Mouse (Mus musculus): ENCODE measurements around the gene Mapt. TPM values are rescaled to one million over a fixed set of nuclear protein-coding genes. Genes with fewer than 3 reads are reported as not detected.
A peak's percentile ranks its signal among the peaks of the same experiment; 100 is the strongest.

Gene Mapt
- polyA plus RNA-seq (2015; fragmentation: Nextera tagmentation; extraction: Ambion mirVana), result 9.7 and 10.5 TPM in 2 replicates

GRCm38 (mm10) chr11:104231041-104231911 is at the start of gene Mapt:
Mapt (plus strand) TSS chr11:104231390.
- Histone ChIP-seq H3K9ac (peak within 1 kb of the TSS; percentile 72), H3K4me1 (peaks cover 36% of the 10 kb centered on the region), H3K4me3 (peak within 1 kb of the TSS; percentile 61), H3K9me3 (no peaks in the 10 kb centered on the region), H3K27me3 (peaks cover 58% of the 10 kb centered on the region), H3K27ac (no peak within 1 kb of the TSS), H3K36me3 (no peaks in the 10 kb centered on the region), H3K4me2 (peak within 1 kb of the TSS; percentile 100)
- WGBS, result under 1% methylated on average over 68 of the region's 94 CpGs
- peak; percentile 84 for ATAC-seq (ENCODE audit: insufficient number of reproducible peaks, insufficient read depth, low FRiP score, low TSS enrichment, low read depth)

GRCm38 (mm10) chr11:104182141-104182540 is 49.0 kb upstream of the Mapt start:
- Histone ChIP-seq H3K27ac (no peak overlapping the region), H3K4me3 (no peak overlapping the region), H3K4me2 (no peak overlapping the region), H3K9ac (no peak overlapping the region), H3K9me3 (no peaks in the 10 kb centered on the region), H3K27me3 (no peaks in the 10 kb centered on the region), H3K4me1 (peaks cover 3% of the 10 kb centered on the region), H3K36me3 (no peaks in the 10 kb centered on the region)
- no peak for ATAC-seq (ENCODE audit: insufficient number of reproducible peaks, insufficient read depth, low FRiP score, low TSS enrichment, low read depth)
- 83% methylated on average over 3 of the region's 3 CpGs for WGBS

- Histone ChIP-seq H3K36me3 (no peaks in the 10 kb centered on the region), H3K27ac (no peak within 1 kb of the TSS), H3K4me3 (no peak within 1 kb of the TSS), H3K4me1 (no peaks in the 10 kb centered on the region), H3K4me2 (no peak within 1 kb of the TSS), H3K9me3 (no peaks in the 10 kb centered on the region), H3K27me3 (no peaks in the 10 kb centered on the region; the same call in 1 of the 2 replicates), H3K9ac (no peak within 1 kb of the TSS)
- 86% methylated on average over 13 of the region's 13 CpGs for WGBS
- no peak for ATAC-seq (ENCODE audit: insufficient number of reproducible peaks, insufficient read depth, low FRiP score, low TSS enrichment, low read depth)
Observed at GRCm38 (mm10) chr11:104186135-104186836, 44.9 kb upstream of the Mapt start, which contains the start of gene Sppl2c. Sppl2c (plus strand) TSS chr11:104186327.

GRCm38 (mm10) chr11:104186837-104187150 is 44.4 kb upstream of the Mapt start:
- no peak for ATAC-seq (ENCODE audit: insufficient number of reproducible peaks, insufficient read depth, low FRiP score, low TSS enrichment, low read depth)
- Histone ChIP-seq H3K4me1 (no peaks in the 10 kb centered on the region), H3K27ac (no peak overlapping the region), H3K27me3 (no peaks in the 10 kb centered on the region; the same call in 1 of the 2 replicates), H3K9ac (no peak overlapping the region), H3K36me3 (no peaks in the 10 kb centered on the region), H3K9me3 (no peaks in the 10 kb centered on the region), H3K4me3 (no peak overlapping the region), H3K4me2 (no peak overlapping the region)
- 90% methylated on average over 9 of the region's 9 CpGs for WGBS

GRCm38 (mm10) chr11:104187766-104188165 is 43.4 kb upstream of the Mapt start:
- H3K36me3 ChIP-seq, result no peaks in the 10 kb centered on the region
- no peaks in the 10 kb centered on the region for H3K4me1 ChIP-seq
- no peak for ATAC-seq (ENCODE audit: insufficient number of reproducible peaks, insufficient read depth, low FRiP score, low TSS enrichment, low read depth)
- no peak overlapping the region for H3K27ac ChIP-seq
- H3K9ac ChIP-seq, result no peak overlapping the region
- H3K4me2 ChIP-seq, result no peak overlapping the region
- H3K27me3 ChIP-seq, result no peaks in the 10 kb centered on the region; the same call in 1 of the 2 replicates
- H3K9me3 ChIP-seq, result no peaks in the 10 kb centered on the region
- no peak overlapping the region for H3K4me3 ChIP-seq
- 91% methylated on average over 10 of the region's 10 CpGs for WGBS

GRCm38 (mm10) chr11:104190008-104190407 is 41.2 kb upstream of the Mapt start:
- H3K36me3 ChIP-seq, result no peaks in the 10 kb centered on the region
- no peak overlapping the region for H3K4me3 ChIP-seq
- no peak overlapping the region for H3K4me2 ChIP-seq
- H3K27ac ChIP-seq, result no peak overlapping the region
- no peak overlapping the region for H3K9ac ChIP-seq
- WGBS, result 80% methylated on average over 2 of the region's 2 CpGs
- ATAC-seq (ENCODE audit: insufficient number of reproducible peaks, insufficient read depth, low FRiP score, low TSS enrichment, low read depth), result no peak
- H3K9me3 ChIP-seq, result no peaks in the 10 kb centered on the region
- no peaks in the 10 kb centered on the region for H3K4me1 ChIP-seq
- no peaks in the 10 kb centered on the region; the same call in 1 of the 2 replicates for H3K27me3 ChIP-seq

GRCm38 (mm10) chr11:104195382-104195781 is 35.8 kb upstream of the Mapt start:
- H3K9ac ChIP-seq, result no peak overlapping the region
- no peak overlapping the region for H3K4me3 ChIP-seq
- WGBS, result 76% methylated on average over 11 of the region's 11 CpGs
- no peak overlapping the region for H3K27ac ChIP-seq
- no peaks in the 10 kb centered on the region for H3K9me3 ChIP-seq
- H3K27me3 ChIP-seq, result peaks cover 23% of the 10 kb centered on the region
- no peaks in the 10 kb centered on the region for H3K4me1 ChIP-seq
- H3K4me2 ChIP-seq, result no peak overlapping the region
- no peaks in the 10 kb centered on the region for H3K36me3 ChIP-seq
- ATAC-seq (ENCODE audit: insufficient number of reproducible peaks, insufficient read depth, low FRiP score, low TSS enrichment, low read depth), result no peak

- Histone ChIP-seq H3K4me3 (no peak overlapping the region), H3K9me3 (no peaks in the 10 kb centered on the region), H3K36me3 (no peaks in the 10 kb centered on the region), H3K4me2 (no peak overlapping the region), H3K27me3 (peaks cover 23% of the 10 kb centered on the region), H3K27ac (no peak overlapping the region), H3K9ac (no peak overlapping the region), H3K4me1 (no peaks in the 10 kb centered on the region)
- ATAC-seq (ENCODE audit: insufficient number of reproducible peaks, insufficient read depth, low FRiP score, low TSS enrichment, low read depth), result no peak
- WGBS, result 6% methylated on average over 9 of the region's 9 CpGs
Observed at GRCm38 (mm10) chr11:104195791-104196190, 35.4 kb upstream of the Mapt start.

GRCm38 (mm10) chr11:104197861-104198260 is 33.3 kb upstream of the Mapt start:
- 6% methylated on average over 10 of the region's 10 CpGs for WGBS
- H3K27ac ChIP-seq, result no peak overlapping the region
- peaks cover 23% of the 10 kb centered on the region for H3K27me3 ChIP-seq
- no peaks in the 10 kb centered on the region for H3K4me1 ChIP-seq
- H3K36me3 ChIP-seq, result no peaks in the 10 kb centered on the region
- no peak overlapping the region for H3K4me3 ChIP-seq
- H3K9me3 ChIP-seq, result peaks cover 2% of the 10 kb centered on the region; the same call in 1 of the 2 replicates
- H3K9ac ChIP-seq, result no peak overlapping the region
- H3K4me2 ChIP-seq, result no peak overlapping the region
- ATAC-seq (ENCODE audit: insufficient number of reproducible peaks, insufficient read depth, low FRiP score, low TSS enrichment, low read depth), result no peak

GRCm38 (mm10) chr11:104203271-104203670 is 27.9 kb upstream of the Mapt start:
- no peaks in the 10 kb centered on the region for H3K4me1 ChIP-seq
- no peak for ATAC-seq (ENCODE audit: insufficient number of reproducible peaks, insufficient read depth, low FRiP score, low TSS enrichment, low read depth)
- H3K27ac ChIP-seq, result no peak overlapping the region
- 71% methylated on average over 3 of the region's 3 CpGs for WGBS
- no peak overlapping the region for H3K9ac ChIP-seq
- peaks cover 2% of the 10 kb centered on the region; the same call in 1 of the 2 replicates for H3K9me3 ChIP-seq
- H3K27me3 ChIP-seq, result peaks cover 5% of the 10 kb centered on the region; the same call in 1 of the 2 replicates
- H3K36me3 ChIP-seq, result no peaks in the 10 kb centered on the region
- no peak overlapping the region for H3K4me2 ChIP-seq
- no peak overlapping the region for H3K4me3 ChIP-seq

GRCm38 (mm10) chr11:104206573-104206972 is 24.6 kb upstream of the Mapt start:
- peaks cover 2% of the 10 kb centered on the region; the same call in 1 of the 2 replicates for H3K9me3 ChIP-seq
- no peaks in the 10 kb centered on the region for H3K36me3 ChIP-seq
- no peak overlapping the region for H3K4me3 ChIP-seq
- WGBS, result 84% methylated on average over 4 of the region's 4 CpGs
- H3K9ac ChIP-seq, result no peak overlapping the region
- no peaks in the 10 kb centered on the region for H3K4me1 ChIP-seq
- no peak overlapping the region for H3K27ac ChIP-seq
- no peaks in the 10 kb centered on the region for H3K27me3 ChIP-seq
- H3K4me2 ChIP-seq, result no peak overlapping the region
- ATAC-seq (ENCODE audit: insufficient number of reproducible peaks, insufficient read depth, low FRiP score, low TSS enrichment, low read depth), result no peak

All from embryonic facial prominence, embryonic 13.5 days (tissue).